Mouse (Mus musculus) urinary bladder, adult 2 months (tissue): Measurements from ENCODE around the gene Gjd2. TPM values are rescaled to one million over a fixed set of nuclear protein-coding genes. Genes with fewer than 3 reads are reported as not detected.

ENCODE experiments used
- DNase-seq: peaks from one replicate; pipeline ENCODE4 v3.0.0; 2022; ENCODE audit warnings: low spot score
- polyA plus RNA-seq: library from polyadenylated mRNA; depleted of rRNA; stranded (reverse); fragments of >200 nt; gene quantifications from 2 replicates; pipeline ENCODE4 v1.2.3, GENCODE M21; 2012; rRNA removed

Gjd2 gene
- polyA plus RNA-seq, result not detected in 2 replicates

GRCm38 (mm10) chr2:114013295-114013771 is at the start of gene Gjd2:
Gene Gjd2, minus strand, starts transcription at chr2:114013619.
- DNase-seq, result no peak

DNA sequence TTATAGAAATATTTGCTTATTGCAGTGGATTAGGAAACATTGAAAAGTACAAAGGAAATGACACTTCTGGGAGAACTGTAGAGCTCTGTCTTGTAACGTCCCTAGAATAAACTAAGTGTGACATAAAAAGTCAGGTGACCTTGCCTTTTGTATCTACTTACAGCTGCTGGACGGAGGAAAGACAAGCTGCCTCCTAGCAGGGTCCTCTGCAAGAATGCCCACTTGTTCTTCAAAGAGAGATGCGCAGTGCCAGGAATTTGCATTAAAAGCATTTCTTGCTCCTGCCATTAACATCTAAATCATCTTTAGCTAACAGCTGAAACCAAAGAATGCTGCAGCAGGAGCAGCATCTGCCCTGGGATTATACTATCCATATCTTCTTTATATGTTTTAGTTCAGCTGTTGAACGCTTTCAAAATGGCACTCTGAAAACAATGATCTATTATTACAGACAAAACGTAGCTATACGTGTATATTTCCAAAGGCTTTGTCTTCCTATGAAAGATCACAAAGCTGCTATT is 46.7 kb upstream of the Gjd2 start:
- DNase-seq, result no peak

- no peak for DNase-seq
Measured at GRCm38 (mm10) chr2:114059608-114060007, 46.2 kb upstream of the Gjd2 start.

DNA sequence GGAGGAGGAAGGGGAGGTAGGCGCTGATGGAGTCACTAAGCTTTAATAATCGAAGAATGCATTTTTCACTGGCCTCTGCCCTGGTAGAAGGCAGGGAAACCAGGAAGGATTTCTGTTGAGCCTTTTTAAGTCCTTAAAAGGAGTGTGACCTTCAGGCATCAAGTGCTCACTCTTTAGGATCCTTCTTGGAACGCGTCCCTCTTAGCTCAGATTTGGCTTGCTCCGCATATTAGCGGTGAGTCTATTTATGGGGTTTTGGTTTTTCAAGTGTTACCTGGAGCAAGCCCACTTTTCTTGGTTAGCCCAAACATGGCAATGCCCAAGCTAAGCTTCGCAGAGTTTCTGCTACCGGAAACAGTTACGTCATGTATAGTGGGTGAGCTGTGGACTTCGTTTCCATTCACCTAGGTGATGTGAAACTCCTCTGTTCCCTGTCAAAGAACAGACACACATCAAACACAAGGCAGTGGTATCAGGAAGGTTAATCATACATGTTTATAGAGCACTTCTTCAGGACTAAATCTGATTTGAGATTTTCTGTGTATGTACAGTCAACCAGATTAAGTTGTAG is 44.9 kb upstream of the Gjd2 start:
- no peak for DNase-seq

GRCm38 (mm10) chr2:114057303-114057853 is 44.0 kb upstream of the Gjd2 start:
- DNase-seq, result no peak

GRCm38 (mm10) chr2:114054129-114054528 is 40.7 kb upstream of the Gjd2 start:
- no peak for DNase-seq

GRCm38 (mm10) chr2:114052696-114053598 is 39.5 kb upstream of the Gjd2 start, which contains the start of gene Actc1:
Gene Actc1, minus strand, starts transcription at chr2:114053548.
- no peak for DNase-seq

GRCm38 (mm10) chr2:114051871-114052241 is 38.4 kb upstream of the Gjd2 start:
- no peak for DNase-seq

GRCm38 (mm10) chr2:114051111-114051870 is 37.9 kb upstream of the Gjd2 start:
- no peak for DNase-seq

GRCm38 (mm10) chr2:114050150-114050549 is 36.7 kb upstream of the Gjd2 start:
- DNase-seq, result no peak

- DNase-seq, result no peak
Measured at GRCm38 (mm10) chr2:114049372-114049771, 36.0 kb upstream of the Gjd2 start.

- DNase-seq, result no peak
Measured at GRCm38 (mm10) chr2:114047960-114048611, 34.7 kb upstream of the Gjd2 start.

- DNase-seq, result no peak
Measured at GRCm38 (mm10) chr2:114046151-114046664, 32.8 kb upstream of the Gjd2 start.

DNA sequence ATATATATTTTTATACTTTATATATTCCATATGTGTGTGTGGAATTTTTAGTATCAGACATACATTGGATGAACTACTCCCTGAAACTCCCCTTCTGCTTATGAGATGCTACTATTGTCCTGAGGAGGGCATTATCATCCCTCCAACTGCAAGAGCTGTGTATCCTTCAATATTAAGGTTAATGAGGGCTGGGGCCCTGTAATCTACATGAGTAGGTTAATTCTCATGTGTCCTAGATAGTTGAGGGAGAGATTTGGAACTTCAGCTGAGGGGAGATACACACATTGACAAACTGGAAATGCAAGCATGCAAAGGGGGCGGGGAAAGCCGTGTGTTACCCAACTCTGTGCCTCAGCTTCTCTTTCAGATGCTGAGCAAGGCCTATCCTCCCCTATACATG is 24.5 kb upstream of the Gjd2 start:
- DNase-seq, result no peak

DNA sequence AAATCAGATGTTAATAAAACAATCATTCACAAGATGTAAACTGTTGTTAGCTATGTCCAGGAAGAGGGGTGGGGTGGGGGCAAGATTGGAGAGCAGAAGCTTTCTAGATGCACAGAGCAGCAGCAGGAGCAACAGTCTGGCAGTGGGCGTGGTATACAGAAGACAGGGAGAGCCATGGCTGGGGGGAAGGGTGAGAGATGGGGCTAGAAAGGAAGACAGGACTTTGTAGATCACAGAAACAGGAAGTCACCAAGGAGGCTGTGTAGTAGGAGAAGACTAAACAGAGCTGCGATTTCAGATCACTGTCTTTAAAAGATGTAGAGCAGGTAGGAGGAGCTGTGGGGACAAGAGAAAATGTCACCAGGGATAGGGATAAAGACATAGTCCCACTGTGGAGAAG is 18.8 kb upstream of the Gjd2 start:
- DNase-seq, result no peak

- no peak for DNase-seq
Measured at GRCm38 (mm10) chr2:114023383-114023782, 10.0 kb upstream of the Gjd2 start.

DNA sequence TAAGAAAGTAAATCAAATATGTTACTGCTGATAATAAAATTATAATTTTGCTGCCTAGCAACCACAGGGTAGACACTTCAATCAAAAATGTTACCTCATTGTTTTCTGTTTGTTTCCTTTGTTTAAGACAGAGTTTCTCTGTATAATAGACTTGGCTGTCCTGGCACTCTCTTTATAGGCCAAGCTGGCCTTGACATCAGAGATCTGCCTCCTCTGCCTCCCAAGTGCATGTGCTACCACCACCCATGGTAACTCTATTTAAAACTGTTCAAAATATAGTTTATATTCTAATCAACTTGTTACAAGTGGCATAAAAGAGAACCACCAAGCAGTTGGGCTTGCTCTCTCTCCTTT is 6.8 kb upstream of the Gjd2 start:
- DNase-seq, result no peak

GRCm38 (mm10) chr2:114019474-114020209 is 6.2 kb upstream of the Gjd2 start:
- no peak for DNase-seq

- no peak for DNase-seq
Measured at GRCm38 (mm10) chr2:114018136-114018535, 4.7 kb upstream of the Gjd2 start.

DNA sequence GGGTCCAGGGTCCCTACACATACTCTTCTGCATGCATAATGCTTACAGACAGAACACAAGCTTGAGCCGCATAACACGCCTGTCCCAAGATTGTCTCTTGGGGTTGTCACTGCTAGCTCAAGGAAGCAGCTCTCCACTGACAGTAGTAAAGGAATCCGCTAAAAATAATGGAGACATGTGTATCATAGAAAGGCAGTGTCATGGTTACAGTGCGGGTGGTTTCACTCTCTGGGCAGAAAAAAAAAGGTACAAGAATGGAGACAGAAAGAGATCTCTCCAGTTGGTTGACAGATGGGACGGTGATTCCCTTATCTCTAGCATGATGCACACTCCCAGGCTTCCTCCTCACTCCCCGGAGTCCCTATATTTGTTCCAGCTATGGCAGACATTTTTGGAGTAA is 1.4 kb upstream of the Gjd2 start:
- no peak for DNase-seq
